ENCODE assay signal across 12 mouse cellular contexts in the genomic region with DNA sequence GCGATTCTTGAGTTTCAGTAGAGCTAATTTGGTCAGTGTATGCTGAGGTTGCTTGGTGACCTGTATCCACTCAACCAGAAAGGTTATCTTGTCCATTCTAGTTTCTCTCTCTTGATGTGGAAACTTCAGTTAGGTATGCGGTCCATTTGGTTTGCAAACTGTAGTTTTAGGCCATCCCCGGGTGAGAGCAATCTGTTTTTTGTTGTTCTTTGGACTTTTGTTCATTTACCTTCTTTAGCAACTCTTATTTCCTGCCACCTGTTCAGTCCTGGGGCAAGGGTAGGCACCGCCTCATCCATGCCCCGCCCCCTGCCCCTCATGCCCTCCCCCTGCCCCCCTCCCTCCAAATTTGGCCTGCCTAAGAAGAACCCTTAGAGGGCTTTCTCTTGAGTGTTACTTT. TPM values are rescaled to one million over a fixed set of nuclear protein-coding genes. Genes with fewer than 3 reads are reported as not detected.
A peak's percentile ranks its signal among the peaks of the same experiment; 100 is the strongest.
DNase-seq lines count a peak whose midpoint lies in the region; ATAC-seq and TF ChIP-seq lines count a peak whose summit lies in the region.
"Had no signal": no experiment of that assay in that cellular context is flagged by ENCODE, and none has a peak within 500 bp of the region (broad histone marks: within the 10 kb centered on the region; RNA-seq: fewer than 3 reads in every experiment).

No protein-coding gene starts in this region.

- peak; percentile 67 for TF ChIP-seq EP300 in liver, postnatal 0 days (IDR thresholded peaks at IDR 0.05; ENCODE audit: low read depth)

- peaks cover 18% of the 10 kb centered on the region for H3K4me1 ChIP-seq in lung, embryonic 14.5 days (ENCODE audit: insufficient read depth)
- H3K4me1 ChIP-seq in hindbrain, embryonic 16.5 days (ENCODE audit: control insufficient read depth, insufficient read depth, low read depth, low read length): peaks cover 9% of the 10 kb centered on the region
- peaks cover 48% of the 10 kb centered on the region for H3K4me1 ChIP-seq in liver, postnatal 0 days (ENCODE audit: insufficient read depth)

- H3K9me3 ChIP-seq in lung, embryonic 14.5 days (ENCODE audit: low read depth, low read length): no peaks in the 10 kb centered on the region
- no peaks in the 10 kb centered on the region for H3K9me3 ChIP-seq in hindbrain, embryonic 16.5 days (ENCODE audit: control insufficient read depth, low read length)
- no peaks in the 10 kb centered on the region for H3K9me3 ChIP-seq in liver, postnatal 0 days (ENCODE audit: low read length)
- H3K9me3 ChIP-seq: limb, embryonic 15.5 days had no signal

- H3K4me3 ChIP-seq in lung, embryonic 14.5 days (ENCODE audit: low read depth, low read length): no peak overlapping the region
- peak overlapping the region; percentile 90; the same call in 1 of the 2 replicates for H3K4me3 ChIP-seq in hindbrain, embryonic 16.5 days (ENCODE audit: low read length)
- peak overlapping the region; percentile 92; the same call in 1 of the 2 replicates for H3K4me3 ChIP-seq in liver, postnatal 0 days (ENCODE audit: low read depth, low read length)

- H3K36me3 ChIP-seq in lung, embryonic 14.5 days (ENCODE audit: insufficient read depth): no peaks in the 10 kb centered on the region
- H3K36me3 ChIP-seq in hindbrain, embryonic 16.5 days (ENCODE audit: control insufficient read depth, insufficient read depth, low read length): no peaks in the 10 kb centered on the region
- peaks cover 7% of the 10 kb centered on the region for H3K36me3 ChIP-seq in liver, postnatal 0 days (replicated peaks; ENCODE audit: insufficient read depth, low read length)
- H3K36me3 ChIP-seq: limb, embryonic 15.5 days had no signal

- WGBS in lung, embryonic 14.5 days: 52% methylated on average over 5 of the region's 5 CpGs
- 72% methylated on average over 5 of the region's 5 CpGs for WGBS in hindbrain, embryonic 16.5 days
- WGBS in liver, postnatal 0 days (ENCODE audit: insufficient replicate concordance): 48% methylated on average over 5 of the region's 5 CpGs

- ATAC-seq in lung, embryonic 14.5 days (ENCODE audit: insufficient read depth): no peak
- ATAC-seq in hindbrain, embryonic 16.5 days: no peak
- ATAC-seq in liver, postnatal 0 days: peak; percentile 60
- ATAC-seq: Patski had no signal

- H3K9ac ChIP-seq in lung, embryonic 14.5 days: no peak overlapping the region
- H3K9ac ChIP-seq in hindbrain, embryonic 16.5 days (ENCODE audit: low read depth, low read length): no peak overlapping the region
- H3K9ac ChIP-seq in liver, postnatal 0 days (replicated peaks): no peak overlapping the region; the same call in 1 of the 2 replicates
- H3K9ac ChIP-seq: limb, embryonic 15.5 days had no signal

- H3K27me3 ChIP-seq in lung, embryonic 14.5 days (ENCODE audit: insufficient read depth, low read length): no peaks in the 10 kb centered on the region
- no peaks in the 10 kb centered on the region for H3K27me3 ChIP-seq in hindbrain, embryonic 16.5 days (replicated peaks; ENCODE audit: control insufficient read depth, insufficient read depth, low read length)
- no peaks in the 10 kb centered on the region for H3K27me3 ChIP-seq in liver, postnatal 0 days (ENCODE audit: insufficient read depth, low read length)
- H3K27me3 ChIP-seq: limb, embryonic 15.5 days; Patski had no signal

- H3K4me2 ChIP-seq in lung, embryonic 14.5 days: peak overlapping the region; percentile 97
- H3K4me2 ChIP-seq in hindbrain, embryonic 16.5 days (ENCODE audit: low read length): peak overlapping the region; percentile 83; the same call in 1 of the 2 replicates
- peak overlapping the region; percentile 89 for H3K4me2 ChIP-seq in liver, postnatal 0 days (ENCODE audit: low read depth, low read length)

- no peak for TF ChIP-seq CTCF in lung, embryonic 14.5 days (IDR thresholded peaks at IDR 0.05; ENCODE audit: low read depth)
- TF ChIP-seq CTCF in liver, postnatal 0 days (IDR thresholded peaks at IDR 0.05; ENCODE audit: low read depth): no peak

- DNase-seq in lung, embryonic 14.5 days: no peak
- DNase-seq in lung, postnatal 36 days: no peak
- peak; percentile 63 for DNase-seq in liver, postnatal 0 days
- DNase-seq in thymus, postnatal 0 days (ENCODE audit: low spot score): peak; percentile 58
- no peak for DNase-seq in spleen, adult 12 weeks (ENCODE audit: low spot score)
- DNase-seq in cerebellum, postnatal 25 days: no peak
- no peak for DNase-seq in spleen, adult 18-20 months
- DNase-seq: kidney, adult 8-10 months; retina, postnatal 1 day had no signal

- no peak overlapping the region for H3K27ac ChIP-seq in lung, embryonic 14.5 days (ENCODE audit: low read depth)
- H3K27ac ChIP-seq in hindbrain, embryonic 16.5 days (ENCODE audit: low read depth, low read length): no peak overlapping the region
- H3K27ac ChIP-seq in liver, postnatal 0 days (ENCODE audit: low read depth): peak overlapping the region; percentile 98
- H3K27ac ChIP-seq: limb, embryonic 15.5 days had no signal

RNA-seq across cellular contexts. Expression of gene Man2a1, which starts 3.6 kb away (rescaled TPM):
- polyA plus RNA-seq in lung, embryonic 14.5 days (2014; fragmentation: Nextera tagmentation; extraction: Ambion mirVana): 9.0 and 10.3 TPM in 2 replicates
- 4.1 and 5.3 TPM in 2 replicates for polyA plus RNA-seq in hindbrain, embryonic 16.5 days (2015; fragmentation: Nextera tagmentation; extraction: Ambion mirVana)
- polyA plus RNA-seq in liver, postnatal 0 days (2015; fragmentation: Nextera tagmentation; extraction: Ambion mirVana): 11.5 and 12.8 TPM in 2 replicates
- polyA plus RNA-seq in thymus, postnatal 0 days (2015; fragmentation: Nextera tagmentation; extraction: Ambion mirVana): 9.9 and 13.9 TPM in 2 replicates

Comparison
In these comparisons a context has a peak if more than half of its experiments do, and no peak if none do; other contexts are left out.
1. DNase-seq: peak in liver, postnatal 0 days (single experiment) and thymus, postnatal 0 days (single experiment); none in lung, embryonic 14.5 days (single experiment), lung, postnatal 36 days (single experiment), spleen, adult 12 weeks (single experiment), cerebellum, postnatal 25 days (0 of 2) and spleen, adult 18-20 months (0 of 2).
2. Peak in every context shown above with its lines, with median percentiles within 50 percentile points of each other: H3K4me2 ChIP-seq.